ENCODE assay signal across 8 mouse cellular contexts in the genomic region with DNA sequence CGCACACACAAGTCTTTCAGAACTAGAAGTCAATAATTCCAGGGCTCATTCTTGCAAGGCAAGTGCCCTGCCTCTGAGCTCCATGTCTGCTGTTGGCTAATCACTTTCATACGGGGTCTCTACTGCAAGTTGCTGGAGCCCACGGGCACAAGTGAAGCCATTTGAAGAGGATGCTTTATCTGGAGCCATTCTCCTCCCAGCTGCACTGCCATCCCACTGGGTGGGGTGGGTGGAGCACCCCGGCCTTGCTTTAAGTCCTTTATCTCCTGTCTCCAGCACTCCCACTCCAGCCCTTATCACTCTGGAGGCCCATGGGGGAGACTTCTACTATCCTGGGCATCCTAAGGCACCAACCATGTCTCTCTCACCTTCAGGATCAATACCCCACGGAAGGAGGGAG. TPM values are rescaled to one million over a fixed set of nuclear protein-coding genes. Genes with fewer than 3 reads are reported as not detected.
DNase-seq lines count a peak whose midpoint lies in the region; ATAC-seq and TF ChIP-seq lines count a peak whose summit lies in the region.
"Had no signal": no experiment of that assay in that cellular context is flagged by ENCODE, and none has a peak within 500 bp of the region (broad histone marks: within the 10 kb centered on the region; RNA-seq: fewer than 3 reads in every experiment).

No protein-coding gene starts in this region.

- no peaks in the 10 kb centered on the region for H3K9me3 ChIP-seq in lung, embryonic 16.5 days (ENCODE audit: control insufficient read depth, low read length)
- no peaks in the 10 kb centered on the region for H3K9me3 ChIP-seq in forebrain, embryonic 12.5 days
- no peaks in the 10 kb centered on the region for H3K9me3 ChIP-seq in liver, embryonic 12.5 days (replicated peaks)
- no peaks in the 10 kb centered on the region for H3K9me3 ChIP-seq in stomach, postnatal 0 days (ENCODE audit: control insufficient read depth, low read length)

- DNase-seq in lung, adult 2 months = no peak
- no peak for DNase-seq in stomach, postnatal 0 days (ENCODE audit: low spot score)
- no peak for DNase-seq in adrenal gland, postnatal 10 days
- no peak for DNase-seq in ovary, postnatal 36 days (ENCODE audit: low spot score)

- TF ChIP-seq CTCF in lung, adult 2 months (IDR thresholded peaks at IDR 0.05; ENCODE audit: insufficient read depth, low read length) = no peak
- no peak for TF ChIP-seq CTCF in stomach, postnatal 0 days (IDR thresholded peaks at IDR 0.05; ENCODE audit: low read depth)

- WGBS in lung, embryonic 16.5 days = 52% methylated on average over 5 of the region's 5 CpGs
- 62% methylated on average over 5 of the region's 5 CpGs for WGBS in lung, adult 2 months
- 74% methylated on average over 5 of the region's 5 CpGs for WGBS in forebrain, embryonic 12.5 days
- WGBS in liver, embryonic 12.5 days (ENCODE audit: insufficient replicate concordance) = 20% methylated on average over 5 of the region's 5 CpGs
- WGBS in stomach, postnatal 0 days = 67% methylated on average over 5 of the region's 5 CpGs

- peak overlapping the region; percentile 78 for H3K4me2 ChIP-seq in lung, embryonic 16.5 days (ENCODE audit: low read depth, low read length)
- H3K4me2 ChIP-seq in forebrain, embryonic 12.5 days = peak overlapping the region; percentile 94
- H3K4me2 ChIP-seq in liver, embryonic 12.5 days = peak overlapping the region; percentile 94
- peak overlapping the region; percentile 87 for H3K4me2 ChIP-seq in stomach, postnatal 0 days (replicated peaks; ENCODE audit: low read depth)

- no peak for TF ChIP-seq EP300 in stomach, postnatal 0 days (optimal IDR thresholded peaks at IDR 0.05)

- H3K4me1 ChIP-seq in lung, embryonic 16.5 days (replicated peaks; ENCODE audit: control insufficient read depth, insufficient read depth, low read length) = peaks cover 36% of the 10 kb centered on the region
- peaks cover 12% of the 10 kb centered on the region for H3K4me1 ChIP-seq in lung, adult 2 months (ENCODE audit: control insufficient read depth, insufficient read depth, low read length)
- peaks cover 38% of the 10 kb centered on the region for H3K4me1 ChIP-seq in forebrain, embryonic 12.5 days
- peaks cover 86% of the 10 kb centered on the region for H3K4me1 ChIP-seq in liver, embryonic 12.5 days
- peaks cover 8% of the 10 kb centered on the region for H3K4me1 ChIP-seq in stomach, postnatal 0 days (replicated peaks; ENCODE audit: control insufficient read depth, insufficient read depth)

- peak overlapping the region; percentile 85 for H3K9ac ChIP-seq in lung, embryonic 16.5 days (ENCODE audit: low read length)
- peak overlapping the region; percentile 90 for H3K9ac ChIP-seq in forebrain, embryonic 12.5 days
- H3K9ac ChIP-seq in liver, embryonic 12.5 days = peak overlapping the region; percentile 94
- peak overlapping the region; percentile 83 for H3K9ac ChIP-seq in stomach, postnatal 0 days (ENCODE audit: low read length)

- peaks cover 21% of the 10 kb centered on the region for H3K36me3 ChIP-seq in lung, embryonic 16.5 days (ENCODE audit: control insufficient read depth, insufficient read depth, low read length)
- peaks cover 46% of the 10 kb centered on the region for H3K36me3 ChIP-seq in forebrain, embryonic 12.5 days (replicated peaks)
- H3K36me3 ChIP-seq in liver, embryonic 12.5 days = peaks cover 55% of the 10 kb centered on the region
- no peaks in the 10 kb centered on the region; the same call in 1 of the 2 replicates for H3K36me3 ChIP-seq in stomach, postnatal 0 days (ENCODE audit: control insufficient read depth, insufficient read depth, low read length)

- H3K27ac ChIP-seq in lung, embryonic 16.5 days (ENCODE audit: low read length) = no peak overlapping the region
- peak overlapping the region; percentile 76; the same call in 1 of the 2 replicates for H3K27ac ChIP-seq in forebrain, embryonic 12.5 days
- peak overlapping the region; percentile 97 for H3K27ac ChIP-seq in liver, embryonic 12.5 days
- H3K27ac ChIP-seq in stomach, postnatal 0 days (replicated peaks) = no peak overlapping the region

- no peaks in the 10 kb centered on the region for H3K27me3 ChIP-seq in lung, embryonic 16.5 days (ENCODE audit: control insufficient read depth, insufficient read depth, low read depth, low read length)
- no peaks in the 10 kb centered on the region for H3K27me3 ChIP-seq in forebrain, embryonic 12.5 days
- no peaks in the 10 kb centered on the region for H3K27me3 ChIP-seq in liver, embryonic 12.5 days (replicated peaks)
- H3K27me3 ChIP-seq in stomach, postnatal 0 days (ENCODE audit: control insufficient read depth, insufficient read depth, low read length) = no peaks in the 10 kb centered on the region

- no peak for ATAC-seq in lung, embryonic 16.5 days (ENCODE audit: low read depth)
- ATAC-seq in forebrain, embryonic 12.5 days (ENCODE audit: low FRiP score) = no peak
- ATAC-seq in liver, embryonic 12.5 days = peak; percentile 86
- ATAC-seq in stomach, postnatal 0 days (ENCODE audit: low FRiP score, low TSS enrichment) = no peak

- TF ChIP-seq POLR2A in lung, adult 2 months (IDR thresholded peaks at IDR 0.05; ENCODE audit: borderline replicate concordance, extremely low read depth, low read depth, low read length) = no peak

- peak overlapping the region; percentile 80 for H3K4me3 ChIP-seq in lung, embryonic 16.5 days (ENCODE audit: low read length)
- no peak overlapping the region for H3K4me3 ChIP-seq in lung, adult 2 months (replicated peaks; ENCODE audit: extremely low read depth, low read depth, low read length)
- peak overlapping the region; percentile 63 for H3K4me3 ChIP-seq in forebrain, embryonic 12.5 days (replicated peaks)
- peak overlapping the region; percentile 81 for H3K4me3 ChIP-seq in liver, embryonic 12.5 days
- H3K4me3 ChIP-seq in stomach, postnatal 0 days (ENCODE audit: low read depth, low read length) = no peak overlapping the region

RNA-seq across cellular contexts. Expression of gene Rnaseh2a, which starts 1.3 kb away (rescaled TPM):
- 114 and 119 TPM in 2 replicates for polyA plus RNA-seq in lung, embryonic 16.5 days (2015; fragmentation: Nextera tagmentation; extraction: Ambion mirVana)
- 27.4 and 30.4 TPM in 2 replicates for polyA plus RNA-seq in lung, adult 2 months (2012; rRNA removed)
- 117 and 124 TPM in 2 replicates for polyA plus RNA-seq in forebrain, embryonic 12.5 days (2016; fragmentation: Nextera tagmentation; extraction: Ambion mirVana)
- 149 and 150 TPM in 2 replicates for polyA plus RNA-seq in liver, embryonic 12.5 days (2016; fragmentation: Nextera tagmentation; extraction: Ambion mirVana)
- 79.4 and 80.1 TPM in 2 replicates for polyA plus RNA-seq in stomach, postnatal 0 days (2015; fragmentation: Nextera tagmentation; extraction: Ambion mirVana)
- 10 to 100 TPM; 88.6 to 91.7 TPM for total RNA-seq in adrenal gland, postnatal 10 days (2021)

RNA-seq across cellular contexts. Expression of gene Prdx2, which starts 1.5 kb away (rescaled TPM):
- 644 and 691 TPM in 2 replicates for polyA plus RNA-seq in lung, embryonic 16.5 days (2015; fragmentation: Nextera tagmentation; extraction: Ambion mirVana)
- 93.2 and 117 TPM in 2 replicates for polyA plus RNA-seq in lung, adult 2 months (2012; rRNA removed)
- 1,271 and 1,280 TPM in 2 replicates for polyA plus RNA-seq in forebrain, embryonic 12.5 days (2016; fragmentation: Nextera tagmentation; extraction: Ambion mirVana)
- 1,859 and 1,895 TPM in 2 replicates for polyA plus RNA-seq in liver, embryonic 12.5 days (2016; fragmentation: Nextera tagmentation; extraction: Ambion mirVana)
- polyA plus RNA-seq in stomach, postnatal 0 days (2015; fragmentation: Nextera tagmentation; extraction: Ambion mirVana) = 370 and 376 TPM in 2 replicates
- 100 to 1,000 TPM; 477 to 503 TPM for total RNA-seq in adrenal gland, postnatal 10 days (2021)

RNA-seq across cellular contexts. Expression of gene Gm49661, which starts 1.7 kb away (rescaled TPM):
- polyA plus RNA-seq in lung, embryonic 16.5 days (2015; fragmentation: Nextera tagmentation; extraction: Ambion mirVana) = not detected in 2 replicates
- polyA plus RNA-seq in lung, adult 2 months (2012; rRNA removed) = not detected in 2 replicates
- polyA plus RNA-seq in forebrain, embryonic 12.5 days (2016; fragmentation: Nextera tagmentation; extraction: Ambion mirVana) = not detected in 2 replicates
- 1.1 TPM in 1 of 2 replicates, not detected in the other for polyA plus RNA-seq in liver, embryonic 12.5 days (2016; fragmentation: Nextera tagmentation; extraction: Ambion mirVana)
- not detected in 2 replicates for polyA plus RNA-seq in stomach, postnatal 0 days (2015; fragmentation: Nextera tagmentation; extraction: Ambion mirVana)
- 1 to 10 TPM in 1 of 2 experiments, not detected in 1; 1.1 TPM for total RNA-seq in adrenal gland, postnatal 10 days (2021)
- polyA plus RNA-seq: brain, embryonic 14.5 days had no signal

RNA-seq across cellular contexts. Expression of gene Junb, which starts 7.6 kb away (rescaled TPM):
- polyA plus RNA-seq in lung, embryonic 16.5 days (2015; fragmentation: Nextera tagmentation; extraction: Ambion mirVana) = 13.7 and 15.5 TPM in 2 replicates
- polyA plus RNA-seq in lung, adult 2 months (2012; rRNA removed) = 80.8 and 125 TPM in 2 replicates
- 4.8 and 4.9 TPM in 2 replicates for polyA plus RNA-seq in forebrain, embryonic 12.5 days (2016; fragmentation: Nextera tagmentation; extraction: Ambion mirVana)
- 18.0 and 18.3 TPM in 2 replicates for polyA plus RNA-seq in liver, embryonic 12.5 days (2016; fragmentation: Nextera tagmentation; extraction: Ambion mirVana)
- 88.5 and 95.9 TPM in 2 replicates for polyA plus RNA-seq in stomach, postnatal 0 days (2015; fragmentation: Nextera tagmentation; extraction: Ambion mirVana)
- total RNA-seq in adrenal gland, postnatal 10 days (2021) = 100 to 1,000 TPM in 1 of 2 experiments, 10 to 100 TPM in 1; 28.7 to 134 TPM

RNA-seq across cellular contexts. Expression of gene Hook2, which starts 19.5 kb away (rescaled TPM):
- polyA plus RNA-seq in lung, embryonic 16.5 days (2015; fragmentation: Nextera tagmentation; extraction: Ambion mirVana) = 24.2 and 27.2 TPM in 2 replicates
- polyA plus RNA-seq in lung, adult 2 months (2012; rRNA removed) = 9.5 and 10.5 TPM in 2 replicates
- polyA plus RNA-seq in forebrain, embryonic 12.5 days (2016; fragmentation: Nextera tagmentation; extraction: Ambion mirVana) = 16.1 and 18.2 TPM in 2 replicates
- polyA plus RNA-seq in liver, embryonic 12.5 days (2016; fragmentation: Nextera tagmentation; extraction: Ambion mirVana) = 10.8 and 10.9 TPM in 2 replicates
- polyA plus RNA-seq in stomach, postnatal 0 days (2015; fragmentation: Nextera tagmentation; extraction: Ambion mirVana) = 28.8 and 30.9 TPM in 2 replicates
- total RNA-seq in adrenal gland, postnatal 10 days (2021) = 1 to 10 TPM; 6.5 to 6.6 TPM

Comparison
In these comparisons a context has a peak if more than half of its experiments do, and no peak if none do; other contexts are left out.
1. H3K4me3 ChIP-seq: peak in lung, embryonic 16.5 days (single experiment), forebrain, embryonic 12.5 days (single experiment) and liver, embryonic 12.5 days (single experiment); none in lung, adult 2 months (single experiment) and stomach, postnatal 0 days (single experiment).
2. H3K27ac ChIP-seq: peak in forebrain, embryonic 12.5 days (single experiment) and liver, embryonic 12.5 days (single experiment); none in lung, embryonic 16.5 days (single experiment) and stomach, postnatal 0 days (single experiment).
3. Peak in every context shown above with its lines, with median percentiles within 50 percentile points of each other: H3K4me2 ChIP-seq and H3K9ac ChIP-seq.